Mouse (Mus musculus): ENCODE measurements around the gene Klk10.
A peak's percentile ranks its signal among the peaks of the same experiment; 100 is the strongest.

Klk10 gene

DNA sequence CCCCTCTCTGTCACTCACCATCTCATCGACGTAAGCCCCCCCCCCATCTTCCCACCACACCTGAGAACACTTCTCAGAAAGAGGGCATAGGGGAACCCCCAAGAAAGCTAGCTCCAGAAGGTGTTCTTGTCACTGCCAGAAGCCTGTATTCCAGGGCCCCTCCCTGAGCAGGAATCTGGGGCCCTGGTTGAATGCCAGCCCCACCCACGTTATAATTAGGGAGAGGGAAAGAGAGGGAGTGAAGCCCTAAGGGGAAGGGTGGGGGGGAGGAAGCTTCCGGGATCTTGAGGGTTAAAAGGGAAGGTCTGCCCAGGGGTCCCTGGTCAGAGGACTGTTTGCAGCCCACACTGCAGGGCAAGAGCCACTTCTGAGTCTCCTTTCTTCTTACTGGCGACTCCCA, at the start of gene Klk10:
TSS of gene Klk10 (plus strand) at position 290 of the 400 bp plus-strand sequence.
- no peak for DNase-seq (ENCODE audit: low spot score in 2 of 2)

- no peak for DNase-seq (ENCODE audit: low spot score in 2 of 2)
These were observed 33.0 kb upstream of the Klk10 start for GRCm38 (mm10) chr7:43747788-43748187.

- DNase-seq (ENCODE audit: low spot score in 2 of 2), result no peak
These were observed 28.0 kb upstream of the Klk10 start for GRCm38 (mm10) chr7:43752806-43753205.

DNA sequence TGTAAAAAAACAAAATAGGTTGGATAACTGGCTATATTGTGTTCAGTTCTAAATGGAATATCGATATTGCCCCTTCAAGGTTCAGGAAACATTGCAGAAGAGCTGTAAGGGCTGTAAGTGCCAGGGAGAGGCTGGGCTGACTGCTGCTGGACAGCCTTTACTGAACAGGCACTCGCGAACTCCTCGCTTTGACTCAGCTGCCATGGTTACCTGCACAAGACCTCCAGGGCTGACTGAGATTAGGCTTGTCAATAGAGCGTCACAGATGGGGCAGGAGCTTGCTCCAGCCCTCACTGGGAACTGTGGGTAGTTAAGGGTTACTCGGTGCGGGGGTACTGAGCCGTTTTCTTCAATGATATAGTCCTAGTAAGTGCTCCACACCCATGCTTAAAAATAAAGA, 14.4 kb upstream of the Klk10 start:
- DNase-seq (ENCODE audit: low spot score in 2 of 2), result no peak

GRCm38 (mm10) chr7:43768597-43768996, 12.2 kb upstream of the Klk10 start, which contains the start of gene Klk12:
TSS of gene Klk12 (plus strand) at chr7:43768897.
- DNase-seq (ENCODE audit: low spot score in 2 of 2), result no peak

DNA sequence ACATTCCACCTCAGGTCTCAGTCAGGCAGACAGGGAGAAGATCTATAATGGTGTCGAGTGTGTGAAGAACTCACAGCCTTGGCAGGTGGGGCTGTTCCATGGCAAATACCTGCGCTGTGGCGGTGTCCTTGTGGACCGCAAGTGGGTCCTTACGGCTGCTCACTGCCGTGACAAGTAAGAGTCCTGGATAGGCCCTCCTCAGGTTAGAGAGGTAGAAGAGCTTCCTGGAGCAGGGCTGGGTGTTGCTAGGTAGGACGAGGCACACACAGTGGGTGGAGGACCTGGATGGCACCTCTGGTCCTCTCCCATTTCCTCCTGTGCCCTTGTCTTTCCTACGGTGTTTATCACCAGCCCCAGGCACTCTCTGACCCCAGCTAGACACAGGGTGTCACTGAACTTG, 11.2 kb upstream of the Klk10 start:
- DNase-seq (ENCODE audit: low spot score in 2 of 2), result no peak

DNA sequence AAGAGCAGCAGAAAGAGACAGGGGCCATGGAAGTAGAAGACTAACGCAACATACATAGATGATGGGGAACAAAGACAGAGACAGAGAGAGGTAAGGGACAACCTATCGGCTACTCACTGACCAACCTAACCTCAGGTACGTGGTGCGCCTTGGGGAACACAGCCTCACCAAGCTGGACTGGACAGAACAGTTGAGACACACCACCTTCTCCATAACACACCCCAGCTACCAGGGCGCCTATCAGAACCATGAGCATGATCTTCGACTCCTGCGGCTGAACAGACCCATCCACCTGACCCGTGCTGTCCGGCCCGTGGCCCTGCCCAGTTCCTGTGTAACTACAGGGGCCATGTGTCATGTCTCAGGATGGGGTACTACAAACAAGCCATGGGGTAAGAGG, 10.1 kb upstream of the Klk10 start:
- no peak for DNase-seq (ENCODE audit: low spot score in 2 of 2)

DNA sequence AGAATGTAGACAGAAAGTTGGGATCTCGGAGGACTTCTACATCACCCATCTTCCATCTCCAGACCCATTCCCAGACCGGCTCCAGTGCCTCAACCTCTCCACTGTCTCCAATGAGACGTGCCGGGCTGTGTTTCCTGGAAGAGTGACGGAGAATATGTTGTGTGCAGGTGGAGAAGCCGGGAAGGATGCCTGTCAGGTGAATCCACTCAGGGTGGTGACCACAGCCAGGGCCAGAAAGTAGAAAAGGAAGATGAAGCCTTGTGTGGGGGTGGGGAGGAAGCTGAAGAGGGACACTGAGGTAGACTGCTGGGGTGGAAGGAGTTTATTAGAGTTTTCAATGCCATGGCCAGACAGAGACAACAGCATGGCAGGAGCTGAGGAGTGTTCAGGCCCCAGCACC, 8.9 kb upstream of the Klk10 start:
- no peak for DNase-seq (ENCODE audit: low spot score in 2 of 2)

DNA sequence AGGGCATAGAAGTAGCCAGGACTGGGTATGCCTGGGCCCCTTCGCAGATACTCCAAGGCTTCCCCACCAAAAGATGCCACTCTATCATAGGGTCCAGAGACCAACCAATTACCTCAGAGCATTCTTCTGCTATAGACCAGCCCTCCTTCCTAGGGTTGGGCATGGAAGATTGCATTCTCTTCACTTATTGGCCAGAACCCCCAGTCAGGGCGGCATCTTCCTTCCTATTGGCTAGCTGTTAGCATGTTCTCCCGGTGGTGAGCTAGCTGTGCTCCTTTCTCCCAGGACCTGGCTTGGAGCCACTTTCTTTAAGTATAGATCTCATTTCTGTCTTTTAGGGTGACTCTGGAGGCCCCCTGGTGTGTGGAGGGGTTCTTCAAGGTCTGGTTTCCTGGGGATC, 7.9 kb upstream of the Klk10 start:
- DNase-seq (ENCODE audit: low spot score in 2 of 2), result no peak

- DNase-seq (ENCODE audit: low spot score in 2 of 2), result no peak
These were observed 6.5 kb upstream of the Klk10 start, which contains the start of gene Klk11 for GRCm38 (mm10) chr7:43774364-43774763. TSS of gene Klk11 (plus strand) at chr7:43774604.

- no peak for DNase-seq (ENCODE audit: low spot score in 2 of 2)
These were observed 6.0 kb upstream of the Klk10 start for GRCm38 (mm10) chr7:43774802-43775201.

GRCm38 (mm10) chr7:43775311-43776057, 5.4 kb upstream of the Klk10 start:
- no peak for DNase-seq (ENCODE audit: low spot score in 2 of 2)

- DNase-seq (ENCODE audit: low spot score in 2 of 2), result no peak
These were observed 4.3 kb upstream of the Klk10 start for GRCm38 (mm10) chr7:43776506-43776905.

DNA sequence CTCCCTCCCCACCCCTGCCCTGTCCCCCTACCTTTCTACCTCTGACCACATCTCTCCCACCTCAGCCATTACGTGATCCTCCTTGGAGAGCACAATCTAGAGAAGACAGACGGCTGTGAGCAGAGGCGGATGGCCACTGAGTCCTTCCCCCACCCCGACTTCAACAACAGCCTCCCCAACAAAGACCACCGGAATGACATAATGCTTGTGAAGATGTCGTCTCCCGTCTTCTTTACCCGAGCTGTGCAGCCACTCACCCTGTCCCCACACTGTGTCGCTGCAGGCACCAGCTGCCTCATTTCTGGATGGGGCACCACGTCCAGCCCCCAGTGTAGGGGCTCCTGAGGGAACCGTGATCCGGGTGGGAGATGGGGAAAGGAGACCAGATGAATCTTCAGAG, 3.4 kb upstream of the Klk10 start:
- no peak for DNase-seq (ENCODE audit: low spot score in 2 of 2)

GRCm38 (mm10) chr7:43778176-43778970, 2.5 kb upstream of the Klk10 start:
- no peak for DNase-seq (ENCODE audit: low spot score in 2 of 2)

DNA sequence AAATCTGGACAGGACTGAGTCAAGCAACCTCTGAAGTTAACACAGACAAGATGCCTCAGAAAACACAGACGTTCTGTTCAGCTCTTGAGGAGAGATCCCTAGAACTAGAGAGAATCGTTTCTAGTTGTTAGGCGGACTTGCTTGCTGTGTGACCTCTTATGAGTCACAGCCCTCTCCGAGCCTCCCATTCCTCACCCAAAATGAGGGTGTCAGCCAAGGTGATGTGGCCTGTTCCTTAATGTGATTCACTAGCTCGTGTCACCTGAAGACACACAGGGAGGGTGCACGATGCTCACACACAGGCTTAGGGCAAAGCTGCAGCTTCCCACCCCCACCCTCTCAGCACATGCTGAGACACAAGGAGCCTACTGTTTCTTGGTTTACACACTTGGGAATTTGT, 594 bp upstream of the Klk10 start:
- DNase-seq (ENCODE audit: low spot score in 2 of 2), result no peak

DNA sequence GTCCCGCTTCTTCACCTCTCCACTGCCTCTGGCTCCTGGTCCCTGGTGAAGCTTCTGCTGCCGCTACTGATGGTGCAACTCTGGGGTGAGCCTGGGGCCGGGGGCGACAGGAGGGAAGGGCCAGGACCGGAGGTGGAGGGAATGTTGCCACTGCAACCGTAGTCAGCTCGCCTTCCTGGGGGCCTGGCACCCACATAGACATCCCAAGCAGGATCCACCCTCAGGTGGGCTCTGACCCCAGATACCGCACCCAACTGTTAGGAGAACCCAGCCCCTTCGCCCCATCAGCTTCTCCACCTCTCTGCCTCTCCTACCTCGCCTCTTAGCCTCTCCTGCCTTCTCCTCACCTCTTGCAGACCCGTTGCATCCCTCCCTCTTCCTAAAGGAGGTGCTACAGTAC, 706 bp downstream of the Klk10 start:
- DNase-seq (ENCODE audit: low spot score in 2 of 2), result no peak

GRCm38 (mm10) chr7:43782275-43783265, 1.7 kb downstream of the Klk10 start:
- peak; percentile 67 to 83 for DNase-seq (ENCODE audit: low spot score in 2 of 2)

DNA sequence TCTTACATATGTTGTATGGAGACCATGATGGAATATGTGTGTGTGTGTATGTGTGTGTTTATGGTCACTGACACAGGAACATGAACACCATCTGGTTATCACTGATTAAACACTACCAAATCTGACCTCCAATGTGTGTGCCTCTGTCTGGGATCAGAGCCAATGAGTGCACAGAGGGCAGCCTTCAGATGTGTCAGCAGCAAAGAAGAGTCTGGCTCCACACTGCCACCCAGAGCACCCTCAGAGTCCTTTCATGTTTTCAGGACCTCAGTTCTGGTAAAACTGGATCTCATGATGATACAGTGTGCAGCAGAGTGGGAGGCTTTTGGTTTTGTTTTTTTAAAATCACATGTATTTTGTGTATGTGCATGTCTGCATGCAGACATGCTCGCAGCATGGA, 4.5 kb downstream of the Klk10 start:
- DNase-seq (ENCODE audit: low spot score in 2 of 2), result no peak

- no peak for DNase-seq (ENCODE audit: low spot score in 2 of 2)
These were observed 7.3 kb downstream of the Klk10 start for GRCm38 (mm10) chr7:43788096-43788495.

DNA sequence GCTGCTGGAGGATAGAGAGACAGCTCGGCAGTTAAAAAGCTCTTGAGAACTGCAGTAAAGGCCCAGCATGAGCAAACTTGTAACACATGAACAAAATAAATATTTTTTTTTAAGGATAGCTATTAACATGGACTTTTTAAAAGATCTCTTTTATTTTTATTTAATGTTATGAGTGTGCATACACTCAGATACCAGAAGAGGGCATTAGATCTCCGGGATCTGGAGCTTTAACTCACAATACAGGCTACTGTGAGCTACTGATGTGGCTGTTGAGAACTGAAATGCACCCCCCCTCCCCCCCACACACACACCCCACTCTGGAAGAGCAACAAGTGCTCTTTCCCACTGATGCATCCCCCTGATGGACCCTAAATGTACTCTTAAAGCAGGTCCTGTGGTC, 8.5 kb downstream of the Klk10 start:
- no peak for DNase-seq (ENCODE audit: low spot score in 2 of 2)

DNA sequence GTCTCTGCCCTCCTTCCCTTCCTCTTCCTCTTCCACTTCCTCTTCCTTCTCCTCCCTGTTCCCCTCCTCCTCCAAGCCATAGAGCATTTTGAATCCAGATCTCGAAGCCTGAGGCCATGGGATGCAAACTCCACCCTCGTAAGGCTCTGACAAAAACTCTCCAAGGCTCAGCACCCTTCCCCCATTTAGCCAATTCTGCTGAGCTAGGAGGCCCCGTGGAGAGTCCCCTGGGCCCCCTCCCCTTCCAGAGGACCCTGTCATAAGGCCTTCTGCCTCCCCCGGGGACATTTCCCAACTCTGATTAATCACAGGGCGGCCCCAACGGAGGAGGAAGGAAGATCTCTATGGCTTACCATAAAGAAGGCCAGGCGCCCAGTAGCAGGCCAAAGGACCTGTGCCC, 10.8 kb downstream of the Klk10 start, which contains the start of gene Klk9:
TSS of gene Klk9 (plus strand) at position 301 of the 400 bp plus-strand sequence.
- no peak for DNase-seq (ENCODE audit: low spot score in 2 of 2)

All from urinary bladder, adult 18-20 months (tissue).